Mouse (Mus musculus): ENCODE results near the gene Tmem239.

DNA sequence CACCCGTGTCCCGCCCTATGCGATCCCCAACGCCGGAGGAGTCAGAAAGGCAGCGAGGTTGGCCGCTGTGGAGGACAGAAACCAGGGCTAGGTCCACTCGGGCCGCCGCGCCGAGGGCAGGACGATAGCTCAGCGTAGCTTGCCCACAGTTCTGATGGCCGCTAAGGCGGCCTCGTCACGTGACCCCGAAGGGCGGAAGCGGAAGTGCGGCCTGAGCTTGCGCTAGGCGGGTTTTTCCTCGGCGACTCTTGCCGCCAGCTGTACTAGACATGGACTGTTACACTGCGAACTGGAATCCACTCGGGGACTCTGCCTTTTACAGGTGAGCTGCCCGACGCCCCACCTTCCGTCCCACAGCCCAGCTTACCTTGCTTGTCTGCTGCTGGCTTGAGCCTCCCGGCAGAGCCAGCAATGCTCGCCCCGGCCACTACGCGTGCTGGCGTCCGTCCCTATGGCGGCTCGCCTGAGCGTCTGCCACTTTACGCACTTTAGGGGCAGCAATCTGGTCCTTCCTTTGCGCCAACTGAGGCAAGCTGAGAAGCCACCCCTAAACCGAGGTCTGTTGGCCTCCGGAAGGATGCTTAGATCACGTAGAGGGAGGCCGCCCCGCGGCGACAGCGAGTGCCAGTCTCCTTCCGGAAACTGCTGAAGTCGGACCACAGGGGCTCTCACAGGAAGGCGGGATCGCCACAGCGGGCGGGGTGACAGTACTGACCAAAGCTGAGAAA is 18.0 kb downstream of the Tmem239 start, which contains the start of the genes Vps16 and Pced1a:
- TF ChIP-seq CTCF (IDR thresholded peaks at IDR 0.05; ENCODE audit: low read depth, low read length), result no peak
- TF ChIP-seq POLR2A (IDR thresholded peaks at IDR 0.05; ENCODE audit: borderline replicate concordance, low read depth, low read length), result no peak
